Mouse (Mus musculus) forebrain, embryonic 13.5 days (tissue): Measurements from ENCODE around the gene Ms4a15. TPM values are rescaled to one million over a fixed set of nuclear protein-coding genes. Genes with fewer than 3 reads are reported as not detected.

Source experiments
- ATAC-seq: fragments of 200-750 bp; cut with Nextera tagmentation; 2 replicates; pipeline ENCODE4 v1.8.0; 2017
- H3K27ac ChIP-seq: fragments of 300-500 bp; sonication (generic); 2 replicates; pipeline ENCODE4 v1.5.1; 2015; ENCODE audit warnings: inconsistent platforms, mild to moderate bottlenecking, moderate library complexity
- H3K27me3 ChIP-seq: fragments of 300-500 bp; sonication (generic); 2 replicates; pipeline ENCODE4 v1.6.1; 2015; ENCODE audit warnings: mild to moderate bottlenecking, inconsistent platforms
- H3K36me3 ChIP-seq: fragments of 300-500 bp; sonication (generic); 2 replicates; pipeline ENCODE4 v1.6.1; 2015; ENCODE audit warnings: mild to moderate bottlenecking, inconsistent platforms; ENCODE audit not compliant: poor library complexity, severe bottlenecking
- H3K4me1 ChIP-seq: fragments of 300-500 bp; sonication (generic); 2 replicates; pipeline ENCODE4 v1.6.1; 2015; ENCODE audit warnings: inconsistent platforms
- H3K4me2 ChIP-seq: fragments of 300-500 bp; sonication (generic); 2 replicates; pipeline ENCODE4 v1.6.1; 2015; ENCODE audit warnings: inconsistent platforms, mild to moderate bottlenecking, moderate library complexity
- H3K4me3 ChIP-seq: fragments of 300-500 bp; sonication (generic); 2 replicates; pipeline ENCODE4 v1.5.1; 2015; ENCODE audit warnings: mild to moderate bottlenecking, inconsistent platforms
- H3K9ac ChIP-seq: fragments of 300-500 bp; sonication (generic); 2 replicates; pipeline ENCODE4 v1.6.1; 2015; ENCODE audit warnings: mild to moderate bottlenecking, inconsistent platforms
- H3K9me3 ChIP-seq: fragments of 300-500 bp; sonication (generic); replicated peaks from 2 replicates; pipeline ENCODE4 v1.6.1; 2016; ENCODE audit warnings: inconsistent platforms
- WGBS: fragments of 180-500 bp; shearing (Covaris S2); methylation state at CpG from one replicate; pipeline ENCODE4 v1.1.7; 2015; 5-methylcytosine and 5-hydroxymethylcytosine counted together
- polyA plus RNA-seq: library from polyadenylated mRNA; unstranded; fragments of >200 nt; fragmentation: Nextera tagmentation; extraction: Ambion mirVana; gene quantifications from 2 replicates; pipeline ENCODE4 v1.2.1, GENCODE M21; 2015

The Ms4a15 gene
- polyA plus RNA-seq = not detected in 2 replicates

DNA sequence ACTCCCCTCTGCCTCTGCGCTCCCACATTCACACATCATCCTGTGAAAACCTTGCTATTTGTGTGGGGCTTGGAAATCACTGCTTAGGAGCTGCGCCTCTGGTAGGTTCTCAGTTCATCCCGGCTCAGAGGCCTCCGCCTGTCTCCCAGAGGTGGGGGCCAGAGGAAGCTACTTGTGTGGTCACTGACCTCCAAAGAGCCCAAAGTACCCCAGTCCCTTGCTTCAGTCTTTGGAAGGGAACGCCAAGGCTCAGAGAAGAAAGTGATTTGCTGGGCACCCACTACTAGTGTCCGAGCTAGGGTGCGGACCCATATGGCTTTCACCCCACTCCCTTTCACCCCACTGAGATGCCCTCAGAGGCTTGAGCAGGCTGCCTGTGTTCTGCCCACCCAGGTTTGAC is at the start of gene Ms4a15:
TSS of gene Ms4a15 (minus strand) at position 101 of the 400 bp plus-strand sequence.
- no peak within 1 kb of the TSS for H3K4me2 ChIP-seq
- H3K36me3 ChIP-seq = no peaks in the 10 kb centered on the region
- H3K27me3 ChIP-seq = no peaks in the 10 kb centered on the region
- H3K27ac ChIP-seq = no peak within 1 kb of the TSS
- WGBS = 88% methylated on average over 7 of the region's 7 CpGs
- H3K9ac ChIP-seq = no peak within 1 kb of the TSS
- no peak within 1 kb of the TSS for H3K4me3 ChIP-seq
- no peaks in the 10 kb centered on the region for H3K4me1 ChIP-seq
- no peaks in the 10 kb centered on the region for H3K9me3 ChIP-seq
- ATAC-seq = no peak

DNA sequence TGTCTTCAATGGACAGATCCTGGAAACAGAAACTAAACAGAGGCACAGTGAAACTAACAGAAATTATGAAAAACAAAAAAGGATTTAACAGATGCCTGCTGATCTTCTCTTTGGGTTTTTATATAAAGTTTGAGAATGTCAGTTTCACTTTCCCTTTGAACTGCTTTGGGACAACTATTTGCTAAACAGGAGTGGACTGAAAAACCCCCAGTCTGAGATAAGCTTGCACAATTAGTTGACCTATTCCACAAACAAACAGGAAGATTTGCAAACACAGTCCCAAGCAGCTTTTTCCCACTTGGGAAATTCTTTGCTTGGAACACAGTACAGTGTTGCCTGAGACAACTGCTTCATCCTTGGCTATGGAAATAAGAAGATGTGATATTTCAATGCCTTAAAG is 44.5 kb upstream of the Ms4a15 start:
- Histone ChIP-seq H3K27ac (no peak overlapping the region), H3K27me3 (no peaks in the 10 kb centered on the region), H3K4me2 (no peak overlapping the region), H3K4me1 (no peaks in the 10 kb centered on the region), H3K4me3 (no peak overlapping the region), H3K9ac (no peak overlapping the region), H3K9me3 (no peaks in the 10 kb centered on the region), H3K36me3 (no peaks in the 10 kb centered on the region)
- ATAC-seq = no peak

DNA sequence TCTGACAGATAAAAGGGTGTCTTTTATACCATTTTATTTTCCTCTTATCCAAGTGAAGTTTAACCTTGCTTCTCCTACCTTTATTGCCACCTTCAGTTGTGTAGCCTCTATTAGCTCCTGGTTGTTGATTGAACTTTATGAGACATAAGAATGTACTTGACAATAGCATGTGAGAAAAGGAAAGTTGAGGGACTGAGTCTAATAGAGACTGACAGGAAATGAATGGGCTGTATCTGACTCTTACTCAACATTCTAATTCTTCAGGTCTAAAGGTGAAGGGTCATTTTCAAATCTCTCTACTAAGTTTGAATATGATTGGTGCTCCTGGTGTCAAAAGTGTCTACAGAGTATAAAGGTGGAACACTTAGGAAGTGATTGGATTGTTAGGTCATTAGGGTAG is 29.3 kb upstream of the Ms4a15 start:
- Histone ChIP-seq H3K4me2 (no peak overlapping the region), H3K9ac (no peak overlapping the region), H3K4me1 (no peaks in the 10 kb centered on the region), H3K9me3 (no peaks in the 10 kb centered on the region), H3K36me3 (no peaks in the 10 kb centered on the region), H3K4me3 (no peak overlapping the region), H3K27ac (no peak overlapping the region), H3K27me3 (no peaks in the 10 kb centered on the region)
- ATAC-seq = no peak

DNA sequence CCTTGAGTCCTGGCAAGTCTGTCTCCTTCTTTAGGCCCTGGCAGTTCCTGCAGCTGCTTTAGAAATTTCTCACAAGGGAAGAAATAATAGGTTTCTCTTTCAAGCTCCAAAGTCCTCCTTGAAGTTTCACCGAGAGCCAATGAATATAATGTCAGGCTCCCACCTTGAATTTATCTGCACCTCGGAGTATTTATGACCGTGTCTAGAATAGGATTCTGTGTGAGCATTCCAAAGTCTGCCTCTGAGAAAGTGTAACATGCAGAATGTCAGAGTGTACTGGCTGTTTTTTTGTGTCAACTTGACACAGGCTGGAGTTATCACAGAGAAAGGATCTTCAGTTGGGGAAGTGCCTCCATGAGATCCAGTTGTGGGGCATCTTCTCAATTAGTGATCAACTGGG is 24.8 kb upstream of the Ms4a15 start, which contains the start of gene Ms4a18:
TSS of gene Ms4a18 (minus strand) at position 141 of the 400 bp plus-strand sequence.
- no peak within 1 kb of the TSS for H3K9ac ChIP-seq
- H3K4me3 ChIP-seq = no peak within 1 kb of the TSS
- H3K36me3 ChIP-seq = no peaks in the 10 kb centered on the region
- WGBS = 87% methylated on average over 3 of the region's 3 CpGs
- no peaks in the 10 kb centered on the region for H3K27me3 ChIP-seq
- no peak within 1 kb of the TSS for H3K4me2 ChIP-seq
- H3K9me3 ChIP-seq = no peaks in the 10 kb centered on the region
- ATAC-seq = no peak
- H3K27ac ChIP-seq = no peak within 1 kb of the TSS
- H3K4me1 ChIP-seq = no peaks in the 10 kb centered on the region

DNA sequence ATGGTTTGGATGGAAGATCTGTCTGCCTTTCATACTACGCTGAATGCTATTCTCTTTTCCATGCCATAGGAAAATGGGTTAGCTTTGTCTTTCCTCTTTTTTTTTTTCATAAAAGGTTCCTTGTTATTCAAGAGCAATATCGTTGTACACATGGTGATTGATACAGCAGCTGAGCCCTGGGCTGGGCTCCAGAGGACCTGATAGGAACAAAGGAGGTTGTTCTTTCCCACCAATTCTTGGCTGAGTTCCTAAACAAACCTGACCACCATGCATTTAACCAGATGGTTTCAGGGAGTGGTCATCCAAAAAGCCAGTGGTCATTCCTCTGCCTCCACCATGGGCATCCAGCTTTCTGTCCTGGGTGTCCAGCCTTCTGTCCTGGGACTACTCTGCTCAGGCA is 24.2 kb upstream of the Ms4a15 start:
- whole genome bisulfite sequencing = 59% methylated on average over 2 of the region's 2 CpGs
- H3K9me3 ChIP-seq = no peaks in the 10 kb centered on the region
- H3K27ac ChIP-seq = no peak overlapping the region
- H3K27me3 ChIP-seq = no peaks in the 10 kb centered on the region
- no peaks in the 10 kb centered on the region for H3K4me1 ChIP-seq
- ATAC-seq = no peak
- no peak overlapping the region for H3K4me2 ChIP-seq
- H3K9ac ChIP-seq = no peak overlapping the region
- H3K4me3 ChIP-seq = no peak overlapping the region
- H3K36me3 ChIP-seq = no peaks in the 10 kb centered on the region

DNA sequence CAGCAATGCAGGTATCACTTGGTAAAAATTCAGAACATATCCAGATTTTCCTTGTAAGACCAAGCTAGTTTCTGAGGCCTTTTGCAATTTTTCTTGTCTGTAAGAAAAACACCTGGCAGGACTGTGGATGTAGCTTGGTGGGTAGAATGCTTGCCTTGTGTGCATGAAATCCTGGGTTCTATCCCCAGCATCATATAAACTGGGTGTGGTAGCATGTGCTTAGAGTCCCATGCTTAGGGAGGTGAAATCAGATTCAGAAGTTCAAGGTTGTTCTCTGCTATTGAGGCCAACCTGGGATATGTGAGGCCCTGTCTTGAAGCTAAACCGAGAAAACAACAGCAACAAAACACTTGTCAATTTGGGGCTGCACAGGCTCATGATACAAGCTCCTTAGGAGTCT is 22.9 kb upstream of the Ms4a15 start:
- no peak overlapping the region for H3K4me2 ChIP-seq
- H3K4me3 ChIP-seq = no peak overlapping the region
- 80% methylated on average over 1 of the region's 1 CpGs for WGBS
- no peak overlapping the region for H3K27ac ChIP-seq
- H3K4me1 ChIP-seq = no peaks in the 10 kb centered on the region
- no peaks in the 10 kb centered on the region for H3K27me3 ChIP-seq
- H3K9ac ChIP-seq = no peak overlapping the region
- no peaks in the 10 kb centered on the region for H3K9me3 ChIP-seq
- ATAC-seq = no peak
- no peaks in the 10 kb centered on the region for H3K36me3 ChIP-seq

DNA sequence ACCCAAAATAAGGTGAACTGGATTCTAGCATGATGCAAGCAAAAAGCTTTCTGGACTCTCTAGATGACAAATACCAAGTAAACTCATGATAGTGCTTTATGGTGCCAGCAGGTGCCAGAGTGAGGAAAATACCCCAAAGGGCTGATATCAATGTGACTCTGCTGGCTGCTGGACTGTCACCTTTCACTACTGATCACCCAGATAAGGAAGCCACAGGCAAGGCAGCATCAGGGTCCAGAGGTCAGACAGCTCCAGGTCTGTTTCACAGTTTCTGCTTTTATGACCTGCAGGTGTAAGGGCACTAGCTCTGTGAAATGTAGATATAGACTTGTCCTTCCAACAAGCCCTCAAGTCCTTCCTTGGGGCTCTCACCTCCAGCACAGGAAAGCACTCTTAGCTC is 22.4 kb upstream of the Ms4a15 start:
- Histone ChIP-seq H3K36me3 (no peaks in the 10 kb centered on the region), H3K27me3 (no peaks in the 10 kb centered on the region), H3K27ac (no peak overlapping the region), H3K4me3 (no peak overlapping the region), H3K4me2 (no peak overlapping the region), H3K4me1 (no peaks in the 10 kb centered on the region), H3K9me3 (no peaks in the 10 kb centered on the region), H3K9ac (no peak overlapping the region)
- no peak for ATAC-seq

DNA sequence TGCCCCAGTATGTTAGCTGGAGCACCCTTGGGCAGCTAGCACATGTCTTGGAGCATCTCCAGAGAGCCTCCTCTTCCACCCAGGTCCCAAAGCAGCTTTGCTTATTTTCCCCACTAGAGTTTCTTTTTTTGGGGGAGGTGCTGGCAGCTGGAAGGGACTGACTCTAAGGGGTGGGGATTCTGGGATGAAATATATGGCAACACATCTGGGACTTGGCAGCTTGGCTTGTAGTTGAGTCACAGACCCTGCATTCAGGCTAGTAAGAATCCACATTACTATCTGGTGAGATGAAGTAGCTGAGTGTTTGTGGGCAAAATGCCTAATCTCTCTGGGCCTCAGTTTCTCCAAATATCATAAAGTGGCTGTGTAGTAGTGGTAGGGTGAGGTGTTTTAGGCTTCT is 1.1 kb downstream of the Ms4a15 start:
- H3K9me3 ChIP-seq = no peaks in the 10 kb centered on the region
- no peak overlapping the region for H3K4me2 ChIP-seq
- no peak overlapping the region for H3K9ac ChIP-seq

DNA sequence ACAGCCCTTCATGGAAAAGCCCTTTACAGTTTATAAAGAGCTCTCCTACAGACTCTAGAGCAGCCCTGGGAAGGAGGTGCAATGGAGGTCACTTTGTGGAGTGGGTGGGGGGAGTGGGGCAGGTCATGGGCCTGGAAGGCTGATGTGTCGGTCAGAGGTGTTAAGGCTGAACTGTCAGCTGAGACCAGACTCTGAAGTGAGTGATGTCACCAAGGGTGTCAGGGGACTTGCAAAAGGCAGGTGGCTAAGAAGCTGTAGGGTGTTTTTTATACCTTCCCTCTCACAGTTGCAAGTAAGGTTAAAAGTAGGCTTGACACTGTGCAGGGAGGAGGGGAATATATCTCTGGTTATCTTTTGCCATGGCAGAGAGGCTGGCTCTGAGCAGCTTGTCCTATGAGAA is 2.3 kb downstream of the Ms4a15 start:
- Histone ChIP-seq H3K4me2 (no peak overlapping the region), H3K27me3 (no peaks in the 10 kb centered on the region), H3K36me3 (no peaks in the 10 kb centered on the region), H3K4me1 (no peaks in the 10 kb centered on the region), H3K27ac (no peak overlapping the region), H3K9ac (no peak overlapping the region), H3K9me3 (no peaks in the 10 kb centered on the region), H3K4me3 (no peak overlapping the region)
- ATAC-seq = no peak
- 78% methylated on average over 1 of the region's 1 CpGs for WGBS

More for the DNA sequence above, 1.1 kb downstream of the Ms4a15 start:
- no peaks in the 10 kb centered on the region for H3K36me3 ChIP-seq
- H3K4me3 ChIP-seq = no peak overlapping the region
- no peak overlapping the region for H3K27ac ChIP-seq
- no peaks in the 10 kb centered on the region for H3K4me1 ChIP-seq
- ATAC-seq = no peak
- H3K27me3 ChIP-seq = no peaks in the 10 kb centered on the region

DNA sequence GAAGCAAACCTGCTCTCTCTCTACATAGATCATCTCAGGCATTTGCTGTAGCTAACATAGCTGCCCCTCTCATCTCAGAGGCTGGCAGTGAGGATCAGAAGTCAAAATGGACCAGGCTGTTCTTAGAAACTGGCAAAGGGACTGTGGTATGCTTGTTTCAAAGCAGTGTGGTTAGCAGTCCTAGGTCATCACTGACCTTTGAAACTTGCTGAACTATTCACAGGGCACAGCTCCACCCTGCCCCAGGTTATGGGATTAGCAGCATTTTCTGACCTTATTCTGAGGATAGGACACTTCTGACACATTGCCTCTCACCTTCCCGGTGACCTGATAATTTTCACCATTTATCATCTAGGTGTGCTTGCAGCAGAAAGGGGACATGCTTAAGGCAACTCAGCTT is 4.5 kb downstream of the Ms4a15 start:
- Histone ChIP-seq H3K9me3 (no peaks in the 10 kb centered on the region), H3K27me3 (no peaks in the 10 kb centered on the region), H3K4me1 (no peaks in the 10 kb centered on the region), H3K4me2 (no peak overlapping the region), H3K9ac (no peak overlapping the region), H3K27ac (no peak overlapping the region), H3K4me3 (no peak overlapping the region), H3K36me3 (no peaks in the 10 kb centered on the region)
- no peak for ATAC-seq
- WGBS = 88% methylated on average over 1 of the region's 1 CpGs

DNA sequence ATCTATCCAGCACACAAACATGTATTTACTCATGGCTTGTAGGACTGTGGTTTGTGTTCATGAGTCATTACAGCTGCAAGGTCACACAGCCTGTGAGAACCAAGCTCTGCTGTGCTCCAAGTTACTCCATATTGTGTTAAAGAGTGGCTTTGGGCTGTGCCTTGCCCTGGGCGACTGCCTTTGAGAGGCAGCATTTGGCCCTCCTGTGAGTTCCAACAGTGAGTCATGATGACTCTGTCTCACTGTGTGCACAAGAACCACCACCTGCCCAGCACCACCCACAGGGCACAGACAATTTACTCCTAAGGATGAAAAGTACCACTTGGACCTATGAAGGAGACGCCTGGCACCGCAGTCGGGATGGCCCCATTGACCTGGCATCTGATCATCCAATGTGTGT is 7.2 kb downstream of the Ms4a15 start:
- no peak overlapping the region for H3K4me2 ChIP-seq
- H3K9me3 ChIP-seq = no peaks in the 10 kb centered on the region
- H3K36me3 ChIP-seq = no peaks in the 10 kb centered on the region
- H3K27me3 ChIP-seq = no peaks in the 10 kb centered on the region
- H3K4me1 ChIP-seq = no peaks in the 10 kb centered on the region
- H3K9ac ChIP-seq = no peak overlapping the region
- no peak overlapping the region for H3K4me3 ChIP-seq
- no peak overlapping the region for H3K27ac ChIP-seq
- ATAC-seq = no peak
- WGBS = 89% methylated on average over 4 of the region's 4 CpGs

DNA sequence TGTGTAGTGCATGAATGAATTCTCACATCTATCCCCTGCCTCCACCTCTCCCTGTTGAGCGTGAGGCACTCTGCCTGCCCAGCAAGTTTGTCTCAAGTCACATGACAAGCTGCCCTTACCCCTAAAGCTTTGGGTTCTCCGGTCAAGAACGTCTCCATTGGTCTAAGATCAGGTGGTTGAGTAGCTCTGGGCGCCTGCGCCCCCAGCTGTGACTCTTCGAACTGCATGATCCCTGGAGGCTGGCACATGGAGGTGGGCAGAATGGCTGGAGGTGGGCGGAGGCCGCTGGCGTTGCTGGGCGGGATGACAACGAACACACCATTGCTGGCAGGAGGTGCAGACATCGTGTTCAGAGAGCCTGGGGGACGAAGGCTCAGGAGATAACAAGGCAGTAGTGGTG is 8.5 kb downstream of the Ms4a15 start:
- no peaks in the 10 kb centered on the region for H3K27me3 ChIP-seq
- no peak overlapping the region for H3K9ac ChIP-seq
- no peak overlapping the region for H3K27ac ChIP-seq
- H3K4me2 ChIP-seq = no peak overlapping the region
- H3K4me1 ChIP-seq = no peaks in the 10 kb centered on the region
- H3K4me3 ChIP-seq = no peak overlapping the region
- WGBS = 84% methylated on average over 13 of the region's 13 CpGs
- no peak for ATAC-seq
- H3K36me3 ChIP-seq = no peaks in the 10 kb centered on the region
- no peaks in the 10 kb centered on the region for H3K9me3 ChIP-seq

DNA sequence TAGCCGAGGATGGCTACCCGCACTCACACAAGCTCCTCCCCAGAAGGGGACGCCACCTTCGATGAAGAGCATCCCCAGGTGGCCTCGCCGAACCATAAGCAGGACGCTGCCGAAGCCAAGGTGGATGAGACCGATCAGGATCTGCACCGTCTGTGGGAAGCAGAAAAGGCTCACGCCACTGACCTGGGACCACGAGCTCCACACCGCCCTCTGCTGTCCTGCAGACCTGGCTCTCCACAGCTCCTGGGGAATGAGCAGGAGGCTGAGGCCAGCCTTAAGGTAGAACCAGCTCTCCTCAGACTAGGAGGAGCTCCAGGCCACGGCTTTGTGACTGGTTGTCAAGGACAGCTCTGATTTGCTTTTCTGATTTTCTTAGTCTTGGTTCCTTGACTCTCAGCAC is 9.9 kb downstream of the Ms4a15 start:
- H3K9me3 ChIP-seq = no peaks in the 10 kb centered on the region
- no peak overlapping the region for H3K4me3 ChIP-seq
- no peaks in the 10 kb centered on the region for H3K27me3 ChIP-seq
- H3K9ac ChIP-seq = no peak overlapping the region
- 34% methylated on average over 14 of the region's 14 CpGs for WGBS
- no peaks in the 10 kb centered on the region for H3K4me1 ChIP-seq
- no peak overlapping the region for H3K27ac ChIP-seq
- no peaks in the 10 kb centered on the region for H3K36me3 ChIP-seq
- ATAC-seq = no peak
- peak overlapping the region; percentile 19 for H3K4me2 ChIP-seq
